Mouse (Mus musculus) heart, postnatal 0 days (tissue): Measurements from ENCODE around the gene Lfng. TPM values are rescaled to one million over a fixed set of nuclear protein-coding genes. Genes with fewer than 3 reads are reported as not detected.

ENCODE experiments used
- ATAC-seq: fragments of 200-750 bp; cut with Nextera tagmentation; 2 replicates; pipeline ENCODE4 v1.8.0; 2017; ENCODE audit warnings: low read depth, moderate number of reproducible peaks, moderate library complexity; ENCODE audit not compliant: insufficient read depth
- DNase-seq: peaks from one replicate; pipeline ENCODE4 v3.0.0-alpha.2; 2016; ENCODE audit warnings: low spot score
- H3K27ac ChIP-seq: fragments of 300-500 bp; sonication (generic); 2 replicates; pipeline ENCODE4 v1.5.1; 2014; ENCODE audit warnings: low read depth, mild to moderate bottlenecking
- H3K27me3 ChIP-seq: fragments of 300-500 bp; sonication (generic); 2 replicates; pipeline ENCODE4 v1.6.1; 2014; ENCODE audit warnings: low read length, mixed read lengths; ENCODE audit not compliant: control insufficient read depth, insufficient read depth
- H3K36me3 ChIP-seq: fragments of 300-500 bp; sonication (generic); replicated peaks from 2 replicates; pipeline ENCODE4 v1.6.1; 2014; ENCODE audit warnings: low read length, mixed read lengths; ENCODE audit not compliant: control insufficient read depth, insufficient read depth
- H3K4me1 ChIP-seq: fragments of 300-500 bp; sonication (generic); 2 replicates; pipeline ENCODE4 v1.6.1; 2014; ENCODE audit warnings: antibody characterized with exemption; ENCODE audit not compliant: control insufficient read depth, insufficient read depth
- H3K4me2 ChIP-seq: fragments of 300-500 bp; sonication (generic); 2 replicates; pipeline ENCODE4 v1.6.1; 2014; ENCODE audit warnings: low read depth, mild to moderate bottlenecking, low read length, moderate library complexity
- H3K4me3 ChIP-seq: fragments of 300-500 bp; sonication (generic); 2 replicates; pipeline ENCODE4 v1.5.1; 2014; ENCODE audit warnings: low read depth, low read length
- H3K9ac ChIP-seq: fragments of 300-500 bp; sonication (generic); replicated peaks from 2 replicates; pipeline ENCODE4 v1.6.1; 2014; ENCODE audit warnings: low read depth, low read length, mixed read lengths
- H3K9me3 ChIP-seq: fragments of 300-500 bp; sonication (generic); replicated peaks from 2 replicates; pipeline ENCODE4 v1.6.1; 2016; ENCODE audit warnings: low read length; ENCODE audit not compliant: control insufficient read depth
- CTCF ChIP-seq: IDR thresholded peaks from 2 replicates; pipeline ENCODE4 v1.5.1; 2016; ENCODE audit warnings: antibody characterized with exemption, control low read depth, low read depth
- EP300 ChIP-seq: IDR thresholded peaks from 2 replicates; pipeline ENCODE4 v1.6.1; 2016; ENCODE audit warnings: antibody characterized with exemption, low read depth
- WGBS: fragments of 180-500 bp; shearing (Covaris S2); extraction: QIAGEN DNeasy Blood & Tissue Kit; methylation state at CpG from one replicate; pipeline ENCODE4 v1.1.7; 2014; 5-methylcytosine and 5-hydroxymethylcytosine counted together
- polyA plus RNA-seq: library from polyadenylated mRNA; unstranded; fragments of >200 nt; fragmentation: Nextera tagmentation; extraction: Ambion mirVana; gene quantifications from 2 replicates; pipeline ENCODE4 v1.2.1, GENCODE M21; 2015
- total RNA-seq: library from RNA; depleted of rRNA; stranded (reverse); fragments of >200 nt; gene quantifications from 2 replicates; pipeline ENCODE4 v1.2.3, GENCODE M21; 2014; ENCODE audit warnings: low replicate concordance

Gene Lfng
- total and polyA plus RNA-seq, 2 experiments from 2014 or later: 4.4 to 8.2 TPM

DNA sequence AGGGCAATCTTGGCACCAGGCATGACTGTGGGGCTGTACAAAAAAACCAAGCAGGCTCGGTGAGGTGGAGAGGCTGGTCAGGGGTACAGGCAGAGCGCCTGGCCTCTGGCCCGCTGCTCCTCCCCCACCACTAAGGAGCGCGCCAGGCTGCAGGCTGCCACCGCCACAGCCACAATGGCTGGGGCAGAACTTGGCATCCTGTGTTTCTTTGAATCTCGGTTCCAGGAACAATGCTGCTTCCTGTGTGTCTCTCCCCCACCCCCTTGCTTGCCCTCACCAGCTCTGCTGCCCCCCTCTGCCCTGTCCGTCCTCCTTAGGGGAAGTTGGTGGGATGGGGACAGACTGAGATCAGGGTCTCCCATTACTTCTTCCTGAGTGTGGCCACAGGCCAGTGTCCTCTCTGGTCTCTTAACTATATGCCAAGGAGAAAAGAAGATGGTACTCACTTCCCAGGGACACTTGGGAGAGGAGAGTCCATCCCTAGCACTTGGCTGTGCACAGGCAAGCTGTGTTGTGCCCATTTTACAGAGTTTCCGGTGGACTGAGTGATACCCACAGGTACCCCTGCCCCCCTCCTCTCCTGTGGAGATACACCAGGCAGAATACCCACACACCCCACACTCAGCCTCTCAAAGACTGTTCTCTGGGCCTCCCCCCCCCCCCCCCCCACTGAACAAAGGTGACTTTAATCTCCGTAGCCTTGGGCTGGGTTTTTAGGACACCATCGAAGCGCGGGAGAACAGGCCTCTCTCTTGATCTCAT, 2.6 kb downstream of the Lfng start:
- Histone ChIP-seq H3K4me2 (peak overlapping the region; percentile 63), H3K27me3 (peaks cover 58% of the 10 kb centered on the region), H3K9me3 (no peaks in the 10 kb centered on the region), H3K27ac (peak overlapping the region; percentile 84), H3K4me1 (peaks cover 35% of the 10 kb centered on the region), H3K9ac (no peak overlapping the region), H3K4me3 (peak overlapping the region; percentile 54), H3K36me3 (no peaks in the 10 kb centered on the region)
- WGBS: 15% methylated on average over 13 of the region's 13 CpGs
- TF ChIP-seq CTCF (no peak), EP300 (no peak)
- ATAC-seq (no peak), DNase-seq (peak; percentile 37)

DNA sequence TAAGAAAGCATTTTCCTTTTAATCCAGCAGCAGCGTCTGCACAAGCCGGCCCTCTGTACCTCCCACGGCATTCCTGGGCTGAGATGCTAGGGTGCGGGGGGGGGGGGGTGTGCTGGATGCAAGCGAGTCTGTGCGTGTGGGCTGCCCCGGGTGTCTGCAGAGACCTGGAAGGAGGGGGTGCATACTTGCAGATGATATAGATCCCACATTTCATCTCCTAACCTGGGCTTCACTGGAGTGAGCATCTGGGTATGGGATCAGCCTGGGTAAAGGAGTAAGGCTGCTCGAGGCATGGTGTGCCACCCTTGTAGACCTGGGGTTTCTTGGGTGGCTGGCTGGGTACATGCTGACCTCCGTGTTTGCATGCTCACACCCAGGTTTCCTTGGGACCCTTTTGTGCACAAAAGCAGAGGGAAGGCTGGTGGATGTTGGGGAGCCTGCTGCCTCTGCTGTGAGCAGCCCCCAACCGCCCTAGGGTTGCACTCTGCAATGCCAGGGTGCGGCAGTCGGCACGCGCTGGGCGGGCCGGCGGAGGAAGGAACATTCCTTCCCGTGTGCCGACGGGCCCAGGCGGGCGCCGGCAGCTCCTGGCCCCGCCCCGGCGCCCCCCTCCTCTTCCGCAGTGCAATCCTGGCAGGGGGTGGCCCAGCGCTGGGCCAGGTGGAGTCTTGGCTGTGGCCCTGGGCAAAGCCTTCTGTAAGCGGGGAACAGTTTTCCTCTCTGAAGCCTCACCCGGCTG, 3.3 kb downstream of the Lfng start:
- 5% methylated on average over 30 of the region's 30 CpGs for WGBS
- peaks cover 35% of the 10 kb centered on the region for H3K4me1 ChIP-seq
- no peaks in the 10 kb centered on the region for H3K36me3 ChIP-seq
- TF ChIP-seq EP300: no peak
- TF ChIP-seq CTCF: no peak
- peak overlapping the region; percentile 84 for H3K27ac ChIP-seq
- H3K9ac ChIP-seq: peak overlapping the region; percentile 24
- peak overlapping the region; percentile 63 for H3K4me2 ChIP-seq
- no peaks in the 10 kb centered on the region for H3K9me3 ChIP-seq
- peaks cover 50% of the 10 kb centered on the region for H3K27me3 ChIP-seq
- ATAC-seq (peak; percentile 27), DNase-seq (peak; percentile 60)
- H3K4me3 ChIP-seq: peak overlapping the region; percentile 54

DNA sequence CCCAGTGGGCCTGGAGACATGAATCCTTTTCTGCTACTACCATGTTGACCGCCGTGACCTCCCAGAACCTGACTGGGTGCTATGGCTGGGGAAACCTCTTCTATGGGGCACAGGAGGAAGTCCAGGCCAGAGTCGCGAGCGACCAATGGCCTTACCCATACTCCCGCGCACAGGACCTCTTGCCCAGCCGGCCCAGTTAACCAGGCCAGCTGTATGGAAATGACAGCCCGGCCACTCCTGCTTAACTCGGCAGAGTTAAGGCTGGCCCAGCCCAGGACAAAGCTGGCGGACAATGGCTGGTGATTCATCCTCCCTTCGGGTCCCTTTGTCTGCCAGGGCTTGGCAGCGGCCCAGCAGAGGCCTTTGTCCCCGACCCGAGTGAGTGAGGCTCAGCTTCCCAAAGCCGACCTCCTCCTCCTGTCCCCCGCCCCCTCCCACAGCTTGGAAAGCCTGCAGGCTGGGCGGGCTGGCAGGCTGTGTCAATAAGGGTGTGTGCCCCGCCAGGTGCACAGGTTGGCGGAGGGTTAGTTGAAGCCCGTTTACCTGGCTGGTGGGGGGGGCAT, 4.0 kb downstream of the Lfng start:
- TF ChIP-seq CTCF (no peak), EP300 (peak; percentile 24; the same call in 1 of the 2 replicates)
- ATAC-seq (peak; percentile 44), DNase-seq (peak; percentile 66)
- H3K27ac ChIP-seq: peak overlapping the region; percentile 84
- no peaks in the 10 kb centered on the region for H3K9me3 ChIP-seq
- peaks cover 35% of the 10 kb centered on the region for H3K4me1 ChIP-seq
- peak overlapping the region; percentile 54 for H3K4me3 ChIP-seq
- H3K9ac ChIP-seq: peak overlapping the region; percentile 24
- peaks cover 44% of the 10 kb centered on the region for H3K27me3 ChIP-seq
- H3K4me2 ChIP-seq: peak overlapping the region; percentile 63
- H3K36me3 ChIP-seq: no peaks in the 10 kb centered on the region
- 10% methylated on average over 21 of the region's 21 CpGs for WGBS

DNA sequence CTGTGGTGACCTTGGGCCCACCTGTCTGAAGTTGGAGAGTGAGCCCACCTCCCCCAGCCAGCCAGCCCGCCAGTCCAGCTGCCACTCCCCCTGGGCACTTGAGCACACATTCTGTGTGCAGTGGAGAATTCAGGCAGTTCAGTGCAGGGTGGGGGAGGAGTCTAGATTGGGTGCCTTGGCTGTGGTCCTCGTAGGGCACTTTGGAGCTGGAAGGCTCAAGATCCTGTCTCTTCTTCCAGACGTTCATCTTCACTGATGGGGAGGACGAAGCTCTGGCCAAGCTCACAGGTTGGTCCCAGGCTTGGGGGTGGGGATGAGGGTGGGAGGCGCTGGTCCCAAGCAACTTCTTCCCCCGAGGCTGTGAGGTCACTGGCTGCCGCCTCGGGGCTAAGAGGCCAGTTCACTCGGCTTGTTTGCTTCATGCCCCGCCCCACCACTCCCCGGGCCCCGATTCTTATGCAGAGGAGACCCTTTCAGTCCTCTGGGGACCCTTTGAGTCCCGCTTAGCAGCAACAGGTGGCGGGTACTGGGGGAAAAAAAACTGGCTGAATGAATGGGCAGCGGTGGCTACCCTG, 4.6 kb downstream of the Lfng start:
- DNase-seq: peak; percentile 56

DNA sequence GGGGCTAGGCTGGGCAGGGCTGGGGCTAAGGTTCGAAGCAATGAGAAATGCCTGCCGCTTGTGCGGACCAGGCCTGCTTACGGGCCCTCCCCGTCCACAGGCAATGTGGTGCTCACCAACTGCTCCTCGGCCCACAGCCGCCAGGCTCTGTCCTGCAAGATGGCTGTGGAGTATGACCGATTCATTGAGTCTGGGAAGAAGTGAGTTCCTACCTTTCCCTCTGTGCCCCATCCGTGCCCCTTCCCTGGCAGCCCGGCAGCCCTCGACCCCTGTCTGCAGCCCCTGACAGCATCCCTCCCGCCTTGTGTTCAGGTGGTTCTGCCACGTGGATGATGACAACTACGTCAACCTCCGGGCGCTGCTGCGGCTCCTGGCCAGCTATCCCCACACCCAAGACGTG, 5.1 kb downstream of the Lfng start:
- no peak for DNase-seq
- Histone ChIP-seq H3K27ac (no peak overlapping the region), H3K4me2 (no peak overlapping the region)

More for the DNA sequence above, 4.6 kb downstream of the Lfng start:
- H3K36me3 ChIP-seq: no peaks in the 10 kb centered on the region
- 41% methylated on average over 15 of the region's 15 CpGs for WGBS
- H3K4me1 ChIP-seq: peaks cover 29% of the 10 kb centered on the region
- ATAC-seq: no peak
- TF ChIP-seq CTCF (0 out of 2 replicates have a peak, but pooled peaks have one; percentile 4), EP300 (no peak)
- peak overlapping the region; percentile 24; the same call in 1 of the 2 replicates for H3K9ac ChIP-seq
- H3K27me3 ChIP-seq: peaks cover 38% of the 10 kb centered on the region
- no peaks in the 10 kb centered on the region for H3K9me3 ChIP-seq
- peak overlapping the region; percentile 54 for H3K4me3 ChIP-seq
- H3K4me2 ChIP-seq: peak overlapping the region; percentile 63
- H3K27ac ChIP-seq: peak overlapping the region; percentile 84

More for the DNA sequence above, 5.1 kb downstream of the Lfng start:
- ATAC-seq: no peak
- Histone ChIP-seq H3K9ac (no peak overlapping the region), H3K4me1 (peaks cover 26% of the 10 kb centered on the region), H3K36me3 (no peaks in the 10 kb centered on the region), H3K9me3 (no peaks in the 10 kb centered on the region), H3K4me3 (no peak overlapping the region), H3K27me3 (peaks cover 34% of the 10 kb centered on the region)
- no peak for TF ChIP-seq CTCF
- no peak for TF ChIP-seq EP300
- WGBS: 83% methylated on average over 18 of the region's 18 CpGs
